Mouse (Mus musculus): ENCODE data around the gene Cd164l2. TPM values are rescaled to one million over a fixed set of nuclear protein-coding genes. Genes with fewer than 3 reads are reported as not detected.

The Cd164l2 gene
- polyA plus RNA-seq, 2 experiments from 2014 or later: 0.54 TPM; not detected in 1

DNA sequence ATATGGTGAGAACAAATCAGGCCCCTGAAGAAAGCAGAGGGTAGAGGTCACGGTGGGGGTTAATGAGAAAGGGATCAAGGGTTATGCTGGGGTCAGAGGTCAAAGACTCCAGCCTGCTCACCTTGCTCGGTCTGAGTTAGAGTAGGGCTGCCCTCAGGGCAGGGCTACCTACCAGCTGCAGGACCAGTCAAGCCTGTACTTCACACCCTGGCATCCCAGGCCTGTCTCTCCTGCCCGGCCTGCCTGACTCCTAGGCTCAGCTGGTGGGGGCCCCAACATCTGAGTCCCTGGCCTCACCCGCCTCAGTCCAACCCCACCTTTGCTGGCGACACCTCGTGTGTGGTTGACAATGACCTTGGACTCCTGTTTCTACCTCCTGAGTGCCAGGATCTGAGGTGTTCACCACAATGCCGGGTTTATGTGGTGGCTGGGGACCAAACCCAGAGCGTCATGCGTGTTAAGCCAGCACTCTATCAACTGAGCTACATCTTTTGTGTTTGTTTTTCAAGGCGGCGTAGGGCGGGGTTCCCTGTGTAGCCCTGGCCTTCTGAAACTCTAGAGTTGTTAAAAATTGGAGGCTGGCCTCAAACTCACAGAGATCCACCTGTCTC, 46.0 kb downstream of the Cd164l2 start:
- ATAC-seq: no peak

GRCm38 (mm10) chr4:133261641-133262374, 49.9 kb downstream of the Cd164l2 start:
- peak; percentile 61 for ATAC-seq

- ATAC-seq: no peak
Measured at GRCm38 (mm10) chr4:133262375-133262765, 50.4 kb downstream of the Cd164l2 start.

GRCm38 (mm10) chr4:133262882-133263281, 51.0 kb downstream of the Cd164l2 start, which contains the start of gene Sytl1:
TSS of gene Sytl1 (minus strand) at chr4:133263113.
- ATAC-seq: peak; percentile 60

DNA sequence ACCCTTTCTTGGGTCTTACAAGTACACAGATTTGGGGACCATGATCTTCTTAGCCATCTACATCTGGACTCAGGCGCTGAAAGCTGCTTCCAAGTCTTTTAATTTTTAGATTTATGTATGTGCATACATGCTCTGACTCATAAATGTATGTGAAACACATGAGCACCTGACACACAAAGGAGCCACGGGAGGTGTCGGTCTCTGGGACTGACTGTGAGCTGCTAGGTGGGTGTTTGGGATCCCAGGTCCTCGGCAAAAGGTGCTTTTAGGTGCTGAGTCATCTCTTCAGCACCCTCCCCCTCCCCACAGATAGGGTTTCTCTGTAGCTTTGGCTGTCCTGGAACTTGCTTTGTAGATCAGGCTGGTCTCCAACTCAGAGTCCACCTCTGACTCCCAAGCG, 51.8 kb downstream of the Cd164l2 start:
- peak; percentile 44 for ATAC-seq

GRCm38 (mm10) chr4:133264559-133264958, 52.6 kb downstream of the Cd164l2 start:
- ATAC-seq: no peak

GRCm38 (mm10) chr4:133265297-133265696, 53.4 kb downstream of the Cd164l2 start:
- ATAC-seq: no peak

- ATAC-seq: no peak
Measured at GRCm38 (mm10) chr4:133265759-133266158, 53.8 kb downstream of the Cd164l2 start.

GRCm38 (mm10) chr4:133266248-133266880, 54.4 kb downstream of the Cd164l2 start:
- ATAC-seq: no peak

DNA sequence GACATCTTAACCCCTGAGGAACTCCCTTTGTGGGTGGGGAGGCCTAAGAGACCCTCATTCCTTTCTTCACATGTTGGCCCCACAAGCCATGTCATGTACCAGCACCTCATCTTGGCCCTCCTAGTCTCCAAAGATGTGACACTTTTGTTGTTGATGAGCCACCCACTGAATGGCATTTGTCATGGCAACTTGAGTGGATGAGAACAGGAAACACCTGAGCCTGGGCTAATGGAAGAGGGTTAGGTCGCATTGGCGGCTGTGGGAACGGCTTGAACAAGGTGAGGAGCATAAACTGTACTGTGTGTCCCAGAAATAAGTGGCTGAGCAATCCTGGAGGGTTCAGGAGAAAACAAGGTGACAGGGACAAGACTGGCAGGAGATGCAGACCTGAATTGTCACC, 57.0 kb downstream of the Cd164l2 start:
- no peak for ATAC-seq

GRCm38 (mm10) chr4:133269596-133269995, 57.7 kb downstream of the Cd164l2 start:
- ATAC-seq: no peak

- no peak for ATAC-seq
Measured at GRCm38 (mm10) chr4:133270929-133271328, 59.0 kb downstream of the Cd164l2 start.

Other genes with a start within 250 kb of the Cd164l2 start
- 1 to 10 TPM; 3.7 to 8.2 TPM for gene Fgr, start 238.0 kb upstream of the Cd164l2 start, polyA plus RNA-seq (2017; shearing (Covaris generic))
- 1 to 10 TPM; 2.6 to 3.7 TPM for gene Ahdc1, start 200.9 kb upstream of the Cd164l2 start, polyA plus RNA-seq (2017; shearing (Covaris generic))
- 10 to 100 TPM; 69.2 to 76.3 TPM for gene Wasf2, start 81.6 kb upstream of the Cd164l2 start, polyA plus RNA-seq (2017; shearing (Covaris generic))
- not detected for gene Gpr3, start 405 bp downstream of the Cd164l2 start, polyA plus RNA-seq (2017; shearing (Covaris generic))
- gene Map3k6, start 28.7 kb downstream of the Cd164l2 start, polyA plus RNA-seq (2017; shearing (Covaris generic)): under 1 TPM in 1 of 2 experiments, not detected in 1; 0.62 TPM
- 10 to 100 TPM; 22.1 to 39.4 TPM for gene Sytl1, start 51.0 kb downstream of the Cd164l2 start, polyA plus RNA-seq (2017; shearing (Covaris generic))
- 10 to 100 TPM; 83.4 to 93.2 TPM for gene Tmem222, start 65.7 kb downstream of the Cd164l2 start, polyA plus RNA-seq (2017; shearing (Covaris generic))
- gene Wdtc1, start 141.3 kb downstream of the Cd164l2 start, polyA plus RNA-seq (2017; shearing (Covaris generic)): 1 to 10 TPM; 4.2 to 7.8 TPM
- gene Slc9a1, start 157.6 kb downstream of the Cd164l2 start, polyA plus RNA-seq (2017; shearing (Covaris generic)): 10 to 100 TPM in 1 of 2 experiments, 1 to 10 TPM in 1; 9.9 to 19.4 TPM

Data from CD4-positive, CD25-positive, alpha-beta regulatory T cell, adult 4 months (primary cell).